Mouse (Mus musculus): Measurements from ENCODE around the gene Ebf3.

GRCm38 (mm10) chr7:137277713-137278112 lies 36.5 kb downstream of the Ebf3 start:
- TF ChIP-seq EP300 (IDR thresholded peaks at IDR 0.05; ENCODE audit: insufficient read depth, low read depth, low read length) (no peak), CTCF (IDR thresholded peaks at IDR 0.05) (no peak), POLR2A (IDR thresholded peaks at IDR 0.05; ENCODE audit: insufficient read depth, low read depth, low read length) (no peak)

Data from heart, adult 2 months (tissue).